Mouse (Mus musculus): ENCODE results near the gene Olfr748. TPM values are rescaled to one million over a fixed set of nuclear protein-coding genes. Genes with fewer than 3 reads are reported as not detected.
"Not testable (repeated sequence)": the region's sequence is repeated elsewhere in the genome, so short reads cannot be mapped to it uniquely, and the experiment has no call there.

Olfr748 gene
- polyA plus RNA-seq (2015; fragmentation: Nextera tagmentation; extraction: Ambion mirVana) = not detected in 2 replicates

DNA sequence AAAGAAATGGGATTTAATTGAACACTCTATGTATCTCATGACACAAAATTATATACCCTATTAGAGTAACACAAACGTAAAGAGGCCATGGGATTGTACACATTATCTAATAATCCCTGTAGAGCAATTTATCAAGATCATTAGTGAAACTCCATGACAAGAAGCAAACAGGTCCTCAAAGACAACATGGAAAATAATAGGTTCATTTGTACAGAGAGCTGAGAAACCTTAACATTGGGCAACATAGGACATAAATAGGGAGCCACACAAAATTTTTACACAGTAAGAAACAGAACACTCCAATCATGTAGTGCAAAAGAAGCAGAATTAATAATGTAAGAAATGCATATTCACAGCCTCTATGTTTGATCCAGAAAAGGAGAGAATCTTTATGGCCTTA, at the start of gene Olfr748:
TSS of gene Olfr748 (plus strand) at position 301 of the 400 bp plus-strand sequence.
- WGBS (ENCODE audit: insufficient replicate concordance) = 39% methylated on average over 1 of the region's 1 CpGs
- Histone ChIP-seq H3K4me1 (replicated peaks) (no peaks in the 10 kb centered on the region), H3K4me3 (replicated peaks) (no peak within 1 kb of the TSS), H3K36me3 (no peaks in the 10 kb centered on the region), H3K4me2 (no peak within 1 kb of the TSS), H3K9ac (no peak within 1 kb of the TSS), H3K9me3 (replicated peaks) (no peaks in the 10 kb centered on the region), H3K27me3 (no peaks in the 10 kb centered on the region), H3K27ac (no peak within 1 kb of the TSS)
- ATAC-seq (ENCODE audit: low read depth) = no peak
- no peak for DNase-seq

DNA sequence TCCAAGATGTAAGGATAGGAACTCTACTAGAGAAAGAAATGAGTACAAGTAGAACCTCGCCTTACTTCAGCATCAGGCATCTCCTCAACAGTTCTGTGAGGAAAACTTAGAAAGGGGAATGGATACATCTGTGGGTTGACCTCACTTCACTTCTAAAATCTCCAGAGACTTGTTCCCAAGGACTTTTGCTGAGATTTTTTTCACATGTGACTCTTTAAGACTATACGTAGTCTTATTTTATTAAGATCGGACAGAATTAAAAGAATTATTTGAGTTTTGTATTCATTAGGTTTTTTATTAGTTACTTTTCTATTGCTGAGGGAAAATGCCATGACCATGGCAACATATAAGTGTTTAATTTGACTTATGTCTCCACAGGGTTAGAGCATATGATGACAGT, 14.1 kb upstream of the Olfr748 start, which contains the start of gene Olfr747:
TSS of gene Olfr747 (minus strand) at position 101 of the 400 bp plus-strand sequence.
- Histone ChIP-seq H3K9ac (no peak within 1 kb of the TSS), H3K36me3 (no peaks in the 10 kb centered on the region), H3K9me3 (replicated peaks) (no peaks in the 10 kb centered on the region), H3K27me3 (no peaks in the 10 kb centered on the region), H3K4me3 (replicated peaks) (no peak within 1 kb of the TSS), H3K27ac (no peak within 1 kb of the TSS), H3K4me2 (no peak within 1 kb of the TSS), H3K4me1 (replicated peaks) (no peaks in the 10 kb centered on the region)
- DNase-seq (no peak), ATAC-seq (ENCODE audit: low read depth) (no peak)
- 71% methylated on average over 3 of the region's 3 CpGs for WGBS (ENCODE audit: insufficient replicate concordance)

GRCm38 (mm10) chr14:50719875-50720274, 12.7 kb downstream of the Olfr748 start:
- 79% methylated on average over 15 of the region's 15 CpGs for WGBS (ENCODE audit: insufficient replicate concordance)
- not testable (repeated sequence) for H3K9ac ChIP-seq; H3K27me3 ChIP-seq; H3K36me3 ChIP-seq; H3K9me3 ChIP-seq (replicated peaks); DNase-seq; H3K27ac ChIP-seq; H3K4me1 ChIP-seq (replicated peaks); H3K4me3 ChIP-seq (replicated peaks); ATAC-seq (ENCODE audit: low read depth); H3K4me2 ChIP-seq

DNA sequence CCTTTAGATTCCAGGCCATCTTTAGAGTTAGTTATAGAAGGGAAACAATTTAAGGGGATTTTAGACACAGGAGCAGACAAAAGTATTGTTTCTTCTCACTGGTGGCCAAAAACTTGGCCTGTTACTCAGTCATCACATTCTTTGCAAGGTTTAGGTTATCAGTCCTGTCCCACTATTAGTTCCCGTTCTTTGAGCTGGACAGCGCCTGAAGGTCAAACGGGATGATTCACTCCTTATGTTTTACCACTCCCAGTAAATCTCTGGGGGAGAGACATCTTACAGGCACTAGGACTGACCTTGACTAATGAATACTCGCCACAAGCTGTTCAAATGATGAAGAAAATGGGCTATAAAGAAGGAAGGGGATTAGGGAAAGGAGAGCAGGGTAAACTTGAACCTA, 15.2 kb downstream of the Olfr748 start:
- H3K4me1 ChIP-seq (replicated peaks); H3K9ac ChIP-seq; H3K27me3 ChIP-seq; H3K9me3 ChIP-seq (replicated peaks); H3K4me2 ChIP-seq; H3K27ac ChIP-seq; DNase-seq; H3K4me3 ChIP-seq (replicated peaks); ATAC-seq (ENCODE audit: low read depth); H3K36me3 ChIP-seq: not testable (repeated sequence)
- 60% methylated on average over 4 of the region's 4 CpGs for WGBS (ENCODE audit: insufficient replicate concordance)

DNA sequence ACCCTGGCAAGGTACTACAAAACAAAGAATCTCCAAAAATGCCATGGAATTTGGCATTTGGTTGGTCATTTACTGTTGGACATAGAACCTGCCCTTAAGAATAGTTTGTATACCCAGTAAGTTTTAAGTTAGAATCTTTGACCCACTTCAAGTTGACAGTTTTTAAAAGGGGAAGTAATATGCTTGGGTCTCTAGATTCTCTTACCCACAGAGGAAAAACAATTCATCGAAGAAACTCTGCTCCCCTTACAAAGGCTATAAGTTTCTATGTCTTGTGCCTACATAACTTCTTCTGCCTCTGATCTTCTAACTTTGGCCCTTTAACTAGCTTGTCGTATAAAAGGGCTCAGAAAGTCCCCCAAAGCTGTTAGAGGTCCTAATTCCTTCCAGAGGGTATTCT, 33.2 kb downstream of the Olfr748 start:
- WGBS (ENCODE audit: insufficient replicate concordance) = 28% methylated on average over 2 of the region's 2 CpGs

DNA sequence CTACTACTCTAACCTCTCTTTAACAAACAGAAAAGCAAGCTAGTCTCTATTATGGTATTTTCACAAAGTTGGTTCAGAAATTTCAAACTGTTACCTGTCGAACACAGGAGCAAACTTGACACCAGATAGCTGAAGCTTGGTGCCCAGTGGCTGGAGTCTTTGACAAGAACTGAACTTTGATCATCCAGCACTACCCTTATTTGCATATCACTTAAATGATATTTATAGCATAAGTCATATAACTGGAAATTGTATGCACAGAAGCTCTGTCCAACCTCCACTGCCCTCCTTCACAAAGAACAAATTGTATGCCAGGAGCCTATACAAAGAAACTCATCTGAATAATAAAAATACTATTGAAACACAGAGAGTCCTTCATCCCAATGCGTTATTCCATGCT, 34.4 kb downstream of the Olfr748 start:
- 51% methylated on average over 2 of the region's 2 CpGs for WGBS (ENCODE audit: insufficient replicate concordance)
- Histone ChIP-seq H3K9me3 (replicated peaks) (no peaks in the 10 kb centered on the region), H3K27ac (no peak overlapping the region), H3K27me3 (no peaks in the 10 kb centered on the region), H3K4me2 (no peak overlapping the region), H3K4me1 (replicated peaks) (no peaks in the 10 kb centered on the region), H3K4me3 (replicated peaks) (no peak overlapping the region), H3K9ac (no peak overlapping the region), H3K36me3 (no peaks in the 10 kb centered on the region)
- no peak for DNase-seq
- ATAC-seq (ENCODE audit: low read depth) = no peak

More for the DNA sequence above, 33.2 kb downstream of the Olfr748 start:
- Histone ChIP-seq H3K27ac (no peak overlapping the region), H3K9me3 (replicated peaks) (no peaks in the 10 kb centered on the region), H3K4me3 (replicated peaks) (no peak overlapping the region), H3K9ac (no peak overlapping the region), H3K4me2 (no peak overlapping the region), H3K27me3 (no peaks in the 10 kb centered on the region), H3K4me1 (replicated peaks) (no peaks in the 10 kb centered on the region), H3K36me3 (no peaks in the 10 kb centered on the region)
- DNase-seq = no peak
- ATAC-seq (ENCODE audit: low read depth) = no peak

- H3K27me3 ChIP-seq = no peaks in the 10 kb centered on the region
- H3K27ac ChIP-seq = no peak within 1 kb of the TSS
- H3K4me3 ChIP-seq (replicated peaks) = no peak within 1 kb of the TSS
- ATAC-seq (ENCODE audit: low read depth) = no peak
- no peak within 1 kb of the TSS for H3K4me2 ChIP-seq
- DNase-seq = no peak
- H3K9ac ChIP-seq = no peak within 1 kb of the TSS
- no peaks in the 10 kb centered on the region for H3K4me1 ChIP-seq (replicated peaks)
- H3K9me3 ChIP-seq (replicated peaks) = no peaks in the 10 kb centered on the region
- H3K36me3 ChIP-seq = no peaks in the 10 kb centered on the region
Measured at GRCm38 (mm10) chr14:50744994-50745393, 37.8 kb downstream of the Olfr748 start, which contains the start of gene Olfr749. TSS of gene Olfr749 (minus strand) at chr14:50745094.

DNA sequence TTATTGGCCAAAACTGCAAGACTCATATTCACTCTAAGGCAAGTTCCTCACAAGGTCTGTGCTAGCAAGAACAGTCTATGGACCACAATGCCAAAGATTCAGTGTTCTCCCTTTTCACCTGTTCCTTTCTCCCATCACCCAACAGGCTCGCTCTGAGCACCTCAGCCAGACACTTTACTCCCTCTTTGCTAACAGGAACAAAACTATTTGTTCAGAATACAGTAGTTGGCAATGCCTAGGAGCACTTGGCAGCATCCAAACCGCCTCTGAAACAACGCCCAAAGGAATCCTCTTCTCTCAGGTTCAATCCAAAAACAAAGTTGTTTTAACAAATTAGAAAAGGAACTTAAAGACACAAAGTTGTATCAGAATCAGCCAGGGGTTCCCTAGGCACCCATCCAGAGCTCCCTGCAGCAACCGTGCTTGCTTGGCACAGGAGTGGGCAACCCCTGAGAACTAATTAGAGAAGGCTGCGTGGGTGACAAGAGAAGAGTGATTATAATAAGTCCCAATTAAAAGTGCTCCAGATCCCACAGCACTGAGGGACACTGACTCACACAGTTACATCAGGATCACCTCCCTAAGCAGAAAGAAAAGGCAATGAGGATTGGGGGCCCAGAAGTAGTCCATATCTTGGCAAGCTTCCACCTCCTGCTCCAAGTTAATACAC, 51.4 kb downstream of the Olfr748 start:
- WGBS (ENCODE audit: insufficient replicate concordance) = 64% methylated on average over 5 of the region's 5 CpGs
- Histone ChIP-seq H3K4me1 (replicated peaks) (no peaks in the 10 kb centered on the region), H3K27me3 (no peaks in the 10 kb centered on the region), H3K36me3 (no peaks in the 10 kb centered on the region), H3K27ac (no peak overlapping the region), H3K9ac (no peak overlapping the region), H3K9me3 (replicated peaks) (no peaks in the 10 kb centered on the region), H3K4me3 (replicated peaks) (no peak overlapping the region), H3K4me2 (no peak overlapping the region)
- DNase-seq (no peak), ATAC-seq (ENCODE audit: low read depth) (no peak)

Other genes with a start within 250 kb of the Olfr748 start
- not detected in 2 replicates for gene Olfr741, start 234.6 kb upstream of the Olfr748 start, polyA plus RNA-seq (2015; fragmentation: Nextera tagmentation; extraction: Ambion mirVana)
- not detected in 2 replicates for gene Olfr742, start 203.8 kb upstream of the Olfr748 start, polyA plus RNA-seq (2015; fragmentation: Nextera tagmentation; extraction: Ambion mirVana)
- gene Olfr743, start 185.5 kb upstream of the Olfr748 start, polyA plus RNA-seq (2015; fragmentation: Nextera tagmentation; extraction: Ambion mirVana) = not detected in 2 replicates
- gene Olfr744, start 92.5 kb upstream of the Olfr748 start, polyA plus RNA-seq (2015; fragmentation: Nextera tagmentation; extraction: Ambion mirVana) = not detected in 2 replicates
- gene Olfr745, start 68.0 kb upstream of the Olfr748 start, polyA plus RNA-seq (2015; fragmentation: Nextera tagmentation; extraction: Ambion mirVana) = not detected in 2 replicates
- gene Olfr746, start 60.3 kb upstream of the Olfr748 start, polyA plus RNA-seq (2015; fragmentation: Nextera tagmentation; extraction: Ambion mirVana) = not detected in 2 replicates
- not detected in 2 replicates for gene Olfr747, start 14.2 kb upstream of the Olfr748 start, polyA plus RNA-seq (2015; fragmentation: Nextera tagmentation; extraction: Ambion mirVana)
- gene Olfr749, start 37.7 kb downstream of the Olfr748 start, polyA plus RNA-seq (2015; fragmentation: Nextera tagmentation; extraction: Ambion mirVana) = not detected in 2 replicates
- gene Ttc5, start 78.1 kb downstream of the Olfr748 start, polyA plus RNA-seq (2015; fragmentation: Nextera tagmentation; extraction: Ambion mirVana) = 21.5 and 22.3 TPM in 2 replicates
- gene Ccnb1ip1, start 100.4 kb downstream of the Olfr748 start, polyA plus RNA-seq (2015; fragmentation: Nextera tagmentation; extraction: Ambion mirVana) = not detected in 2 replicates
- 39.5 and 43.8 TPM in 2 replicates for gene Parp2, start 100.5 kb downstream of the Olfr748 start, polyA plus RNA-seq (2015; fragmentation: Nextera tagmentation; extraction: Ambion mirVana)
- gene Tep1, start 163.2 kb downstream of the Olfr748 start, polyA plus RNA-seq (2015; fragmentation: Nextera tagmentation; extraction: Ambion mirVana) = 2.2 and 2.5 TPM in 2 replicates
- 0.15 and 0.22 TPM in 2 replicates for gene Klhl33, start 190.1 kb downstream of the Olfr748 start, polyA plus RNA-seq (2015; fragmentation: Nextera tagmentation; extraction: Ambion mirVana)
- gene Osgep, start 217.5 kb downstream of the Olfr748 start, polyA plus RNA-seq (2015; fragmentation: Nextera tagmentation; extraction: Ambion mirVana) = 64.9 and 66.3 TPM in 2 replicates
- gene Apex1, start 217.6 kb downstream of the Olfr748 start, polyA plus RNA-seq (2015; fragmentation: Nextera tagmentation; extraction: Ambion mirVana) = 116 and 131 TPM in 2 replicates
- gene Pip4p1, start 223.5 kb downstream of the Olfr748 start, polyA plus RNA-seq (2015; fragmentation: Nextera tagmentation; extraction: Ambion mirVana) = 22.7 and 23.2 TPM in 2 replicates
- 82.4 and 85.0 TPM in 2 replicates for gene Pnp, start 223.7 kb downstream of the Olfr748 start, polyA plus RNA-seq (2015; fragmentation: Nextera tagmentation; extraction: Ambion mirVana)
- gene Gm49342, start 237.1 kb downstream of the Olfr748 start, polyA plus RNA-seq (2015; fragmentation: Nextera tagmentation; extraction: Ambion mirVana) = not detected in 2 replicates
- gene Pnp2, start 248.6 kb downstream of the Olfr748 start, polyA plus RNA-seq (2015; fragmentation: Nextera tagmentation; extraction: Ambion mirVana) = 7.6 and 8.5 TPM in 2 replicates

Data from liver, embryonic 13.5 days (tissue).